Mouse (Mus musculus) stomach, embryonic 16.5 days (tissue): ENCODE measurements around the gene Gm42906. TPM values are rescaled to one million over a fixed set of nuclear protein-coding genes. Genes with fewer than 3 reads are reported as not detected.

Experiments
- ATAC-seq: fragments of 200-750 bp; cut with Nextera tagmentation; 2 replicates; pipeline ENCODE4 v1.8.0; 2017; ENCODE audit warnings: moderate number of reproducible peaks, moderate TSS enrichment; ENCODE audit not compliant: insufficient read depth, low FRiP score
- H3K27ac ChIP-seq: fragments of 300-500 bp; sonication (generic); 2 replicates; pipeline ENCODE4 v1.5.1; 2014; ENCODE audit warnings: low read length
- H3K27me3 ChIP-seq: fragments of 300-500 bp; sonication (generic); 2 replicates; pipeline ENCODE4 v1.6.1; 2014; ENCODE audit warnings: low read length, control low read depth, mixed read lengths; ENCODE audit not compliant: control insufficient read depth, insufficient read depth
- H3K36me3 ChIP-seq: fragments of 300-500 bp; sonication (generic); 2 replicates; pipeline ENCODE4 v1.6.1; 2014; ENCODE audit warnings: low read length; ENCODE audit not compliant: control insufficient read depth, insufficient read depth
- H3K4me1 ChIP-seq: fragments of 300-500 bp; sonication (generic); 2 replicates; pipeline ENCODE4 v1.6.1; 2014; ENCODE audit warnings: low read length, control low read depth, mixed read lengths; ENCODE audit not compliant: control insufficient read depth, insufficient read depth
- H3K4me2 ChIP-seq: fragments of 300-500 bp; sonication (generic); 2 replicates; pipeline ENCODE4 v1.6.1; 2014; ENCODE audit warnings: low read depth, low read length, mixed read lengths
- H3K4me3 ChIP-seq: fragments of 300-500 bp; sonication (generic); replicated peaks from 2 replicates; pipeline ENCODE4 v1.5.1; 2014; ENCODE audit warnings: mild to moderate bottlenecking, low read length
- H3K9ac ChIP-seq: fragments of 300-500 bp; sonication (generic); 2 replicates; pipeline ENCODE4 v1.6.1; 2014; ENCODE audit warnings: low read length
- H3K9me3 ChIP-seq: fragments of 300-500 bp; sonication (generic); replicated peaks from 2 replicates; pipeline ENCODE4 v1.6.1; 2016; ENCODE audit warnings: low read length, control low read depth; ENCODE audit not compliant: control insufficient read depth
- WGBS: fragments of 180-500 bp; shearing (Covaris S2); extraction: QIAGEN DNeasy Blood & Tissue Kit; methylation state at CpG from one replicate; pipeline ENCODE4 v1.1.7; 2014; 5-methylcytosine and 5-hydroxymethylcytosine counted together
- polyA plus RNA-seq: library from polyadenylated mRNA; unstranded; fragments of >200 nt; fragmentation: Nextera tagmentation; extraction: Ambion mirVana; gene quantifications from 2 replicates; pipeline ENCODE4 v1.2.1, GENCODE M21; 2015

Gene Gm42906
- polyA plus RNA-seq, result not detected in 2 replicates

- no peaks in the 10 kb centered on the region for H3K36me3 ChIP-seq
- H3K4me3 ChIP-seq, result no peak within 1 kb of the TSS
- WGBS, result 57% methylated on average over 3 of the region's 3 CpGs
- ATAC-seq, result no peak
- no peak within 1 kb of the TSS; the same call in 1 of the 2 replicates for H3K27ac ChIP-seq
- H3K4me1 ChIP-seq, result peaks cover 20% of the 10 kb centered on the region
- no peak within 1 kb of the TSS for H3K4me2 ChIP-seq
- no peaks in the 10 kb centered on the region for H3K9me3 ChIP-seq
- H3K27me3 ChIP-seq, result no peaks in the 10 kb centered on the region
- H3K9ac ChIP-seq, result no peak within 1 kb of the TSS
Observed at GRCm38 (mm10) chr5:151428113-151428756, at the start of gene Gm42906. Gene Gm42906, minus strand, starts transcription at chr5:151428163.

GRCm38 (mm10) chr5:151445695-151446094 lies 17.7 kb upstream of the Gm42906 start:
- H3K4me1 ChIP-seq, result no peaks in the 10 kb centered on the region
- no peak overlapping the region for H3K4me2 ChIP-seq

GRCm38 (mm10) chr5:151435106-151435505 lies 7.1 kb upstream of the Gm42906 start:
- Histone ChIP-seq H3K9me3 (no peaks in the 10 kb centered on the region), H3K27ac (no peak overlapping the region), H3K4me2 (no peak overlapping the region), H3K4me3 (no peak overlapping the region), H3K9ac (no peak overlapping the region), H3K36me3 (no peaks in the 10 kb centered on the region), H3K4me1 (no peaks in the 10 kb centered on the region), H3K27me3 (no peaks in the 10 kb centered on the region)
- no peak for ATAC-seq

More at GRCm38 (mm10) chr5:151445695-151446094, 17.7 kb upstream of the Gm42906 start:
- Histone ChIP-seq H3K9me3 (no peaks in the 10 kb centered on the region), H3K27ac (no peak overlapping the region), H3K4me3 (no peak overlapping the region), H3K27me3 (no peaks in the 10 kb centered on the region), H3K36me3 (no peaks in the 10 kb centered on the region), H3K9ac (no peak overlapping the region)
- no peak for ATAC-seq

GRCm38 (mm10) chr5:151426466-151426865 lies 1.5 kb downstream of the Gm42906 start:
- Histone ChIP-seq H3K27ac (peak overlapping the region; percentile 44; the same call in 1 of the 2 replicates), H3K4me3 (no peak overlapping the region), H3K9ac (no peak overlapping the region), H3K4me2 (no peak overlapping the region), H3K4me1 (peaks cover 23% of the 10 kb centered on the region), H3K27me3 (no peaks in the 10 kb centered on the region), H3K36me3 (no peaks in the 10 kb centered on the region), H3K9me3 (no peaks in the 10 kb centered on the region)
- WGBS, result 28% methylated on average over 3 of the region's 3 CpGs
- ATAC-seq, result no peak

- Histone ChIP-seq H3K36me3 (no peaks in the 10 kb centered on the region), H3K9ac (no peak overlapping the region), H3K27ac (peak overlapping the region; percentile 82), H3K4me3 (no peak overlapping the region), H3K4me1 (peaks cover 16% of the 10 kb centered on the region), H3K27me3 (no peaks in the 10 kb centered on the region), H3K9me3 (no peaks in the 10 kb centered on the region), H3K4me2 (no peak overlapping the region)
- ATAC-seq, result peak; percentile 70; the same call in 1 of the 2 replicates
- WGBS, result 63% methylated on average over 6 of the region's 6 CpGs
Observed at GRCm38 (mm10) chr5:151422692-151423091, 5.3 kb downstream of the Gm42906 start.

- H3K27ac ChIP-seq, result peak overlapping the region; percentile 82; the same call in 1 of the 2 replicates
- H3K4me3 ChIP-seq, result no peak overlapping the region
- 59% methylated on average over 7 of the region's 7 CpGs for WGBS
- H3K36me3 ChIP-seq, result no peaks in the 10 kb centered on the region
- H3K9ac ChIP-seq, result no peak overlapping the region
- no peak overlapping the region for H3K4me2 ChIP-seq
- no peaks in the 10 kb centered on the region for H3K27me3 ChIP-seq
- peaks cover 11% of the 10 kb centered on the region for H3K4me1 ChIP-seq
- no peak for ATAC-seq
- no peaks in the 10 kb centered on the region for H3K9me3 ChIP-seq
Observed at GRCm38 (mm10) chr5:151421859-151422258, 6.1 kb downstream of the Gm42906 start.

- no peak overlapping the region for H3K4me2 ChIP-seq
- WGBS, result 79% methylated on average over 2 of the region's 2 CpGs
- H3K27ac ChIP-seq, result no peak overlapping the region
- H3K4me3 ChIP-seq, result no peak overlapping the region
- no peaks in the 10 kb centered on the region for H3K9me3 ChIP-seq
- ATAC-seq, result no peak
- H3K4me1 ChIP-seq, result peaks cover 5% of the 10 kb centered on the region; the same call in 1 of the 2 replicates
- H3K9ac ChIP-seq, result no peak overlapping the region
- no peaks in the 10 kb centered on the region for H3K27me3 ChIP-seq
- no peaks in the 10 kb centered on the region for H3K36me3 ChIP-seq
Observed at GRCm38 (mm10) chr5:151418551-151418950, 9.4 kb downstream of the Gm42906 start.

GRCm38 (mm10) chr5:151417421-151418038 lies 10.4 kb downstream of the Gm42906 start:
- Histone ChIP-seq H3K9ac (no peak overlapping the region), H3K27me3 (no peaks in the 10 kb centered on the region), H3K36me3 (no peaks in the 10 kb centered on the region), H3K4me3 (no peak overlapping the region), H3K9me3 (no peaks in the 10 kb centered on the region), H3K27ac (no peak overlapping the region), H3K4me1 (peaks cover 13% of the 10 kb centered on the region), H3K4me2 (no peak overlapping the region)
- ATAC-seq, result no peak
- WGBS, result 54% methylated on average over 2 of the region's 2 CpGs

- 19% methylated on average over 1 of the region's 1 CpGs for WGBS
- Histone ChIP-seq H3K27me3 (no peaks in the 10 kb centered on the region), H3K4me1 (peaks cover 14% of the 10 kb centered on the region), H3K9me3 (no peaks in the 10 kb centered on the region), H3K9ac (no peak overlapping the region), H3K27ac (no peak overlapping the region), H3K4me3 (no peak overlapping the region), H3K4me2 (no peak overlapping the region), H3K36me3 (no peaks in the 10 kb centered on the region)
- no peak for ATAC-seq
Observed at GRCm38 (mm10) chr5:151416988-151417387, 11.0 kb downstream of the Gm42906 start.
